Mouse (Mus musculus): ENCODE data around the gene Hpse2. TPM values are rescaled to one million over a fixed set of nuclear protein-coding genes. Genes with fewer than 3 reads are reported as not detected.

The Hpse2 gene
- polyA plus RNA-seq, 1 experiment from 2014 or later, result 0.96 TPM

GRCm38 (mm10) chr19:42739734-42740133 is 648.4 kb downstream of the Hpse2 start:
- Histone ChIP-seq H3K4me1 (ENCODE audit: control insufficient read depth, insufficient read depth, low read length) (peaks cover 6% of the 10 kb centered on the region; the same call in 1 of the 2 replicates), H3K36me3 (ENCODE audit: control insufficient read depth, insufficient read depth) (no peaks in the 10 kb centered on the region), H3K4me2 (ENCODE audit: low read depth, low read length) (no peak overlapping the region), H3K9ac (ENCODE audit: low read length) (no peak overlapping the region), H3K4me3 (ENCODE audit: low read length) (no peak overlapping the region), H3K27me3 (ENCODE audit: control insufficient read depth, insufficient read depth, low read length) (no peaks in the 10 kb centered on the region), H3K9me3 (replicated peaks; ENCODE audit: control insufficient read depth, low read length) (no peaks in the 10 kb centered on the region), H3K27ac (ENCODE audit: low read length) (no peak overlapping the region)
- WGBS, result 84% methylated on average over 6 of the region's 6 CpGs
- no peak for ATAC-seq (replicated peaks; ENCODE audit: extremely low read depth, insufficient read depth, low FRiP score)

DNA sequence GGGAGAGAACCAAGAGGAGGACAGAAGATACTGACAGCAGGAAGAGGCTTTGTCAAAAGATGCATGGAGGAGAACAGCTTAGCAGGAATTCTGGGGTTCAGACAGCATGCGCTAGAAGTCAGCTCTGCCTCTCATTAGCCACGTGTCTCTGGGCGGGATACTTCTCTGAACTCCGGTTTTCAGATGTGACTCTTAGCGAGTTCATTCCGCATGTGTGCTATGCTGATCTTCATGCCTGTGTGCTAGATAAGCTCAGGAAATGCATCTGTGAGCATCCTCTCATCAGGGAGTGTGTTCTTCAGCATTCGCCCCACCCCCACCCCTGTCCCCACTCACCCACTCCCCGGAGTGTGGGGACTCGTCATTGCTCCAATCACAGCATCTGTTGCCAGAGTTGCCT is 650.4 kb downstream of the Hpse2 start:
- Histone ChIP-seq H3K27me3 (ENCODE audit: control insufficient read depth, insufficient read depth, low read length) (no peaks in the 10 kb centered on the region), H3K4me3 (ENCODE audit: low read length) (no peak overlapping the region), H3K9me3 (replicated peaks; ENCODE audit: control insufficient read depth, low read length) (no peaks in the 10 kb centered on the region), H3K4me1 (ENCODE audit: control insufficient read depth, insufficient read depth, low read length) (peaks cover 6% of the 10 kb centered on the region; the same call in 1 of the 2 replicates), H3K27ac (ENCODE audit: low read length) (no peak overlapping the region), H3K4me2 (ENCODE audit: low read depth, low read length) (no peak overlapping the region), H3K36me3 (ENCODE audit: control insufficient read depth, insufficient read depth) (no peaks in the 10 kb centered on the region), H3K9ac (ENCODE audit: low read length) (no peak overlapping the region)
- ATAC-seq (replicated peaks; ENCODE audit: extremely low read depth, insufficient read depth, low FRiP score), result no peak
- WGBS, result 63% methylated on average over 9 of the region's 9 CpGs

Other genes with a start within 250 kb of the Hpse2 start
- 0.07 and 0.08 TPM in 2 replicates for gene Cnnm1, start 52.1 kb upstream of the Hpse2 start, polyA plus RNA-seq (2015; fragmentation: Nextera tagmentation; extraction: Ambion mirVana)
- gene Got1, start 136.2 kb upstream of the Hpse2 start, polyA plus RNA-seq (2015; fragmentation: Nextera tagmentation; extraction: Ambion mirVana), result 271 and 274 TPM in 2 replicates
- gene Nkx2-3, start 224.0 kb upstream of the Hpse2 start, polyA plus RNA-seq (2015; fragmentation: Nextera tagmentation; extraction: Ambion mirVana), result not detected in 2 replicates